Mouse (Mus musculus) gastrocnemius, adult 8-10 months (tissue): ENCODE results near the gene Kif22. TPM values are rescaled to one million over a fixed set of nuclear protein-coding genes. Genes with fewer than 3 reads are reported as not detected.
"Not testable (repeated sequence)": the region's sequence is repeated elsewhere in the genome, so short reads cannot be mapped to it uniquely, and the experiment has no call there.

Experiments used
- DNase-seq, 2 experiments: peaks; one replicate each; pipeline ENCODE4 v3.0.0; 2022; ENCODE audit warnings: low spot score in 2 of 2
- total RNA-seq, 4 experiments: library from RNA; stranded (reverse); gene quantifications; 2 replicates each; pipeline ENCODE4 v1.2.4; 2022

Kif22 gene
- 1 to 10 TPM in 1 of 4 experiments, under 1 TPM in 1, not detected in 2; 0.82 to 1.8 TPM for total RNA-seq

- DNase-seq = peak; percentile 76 to 85
These were observed at the start of gene Kif22 for GRCm38 (mm10) chr7:127041851-127042672. Gene Kif22 (minus strand): TSS chr7:127042471.

- no peak for DNase-seq
These were observed 49.0 kb upstream of the Kif22 start, which contains the start of gene AI467606 for GRCm38 (mm10) chr7:127091114-127091896. Gene AI467606 (plus strand): TSS chr7:127091359.

DNA sequence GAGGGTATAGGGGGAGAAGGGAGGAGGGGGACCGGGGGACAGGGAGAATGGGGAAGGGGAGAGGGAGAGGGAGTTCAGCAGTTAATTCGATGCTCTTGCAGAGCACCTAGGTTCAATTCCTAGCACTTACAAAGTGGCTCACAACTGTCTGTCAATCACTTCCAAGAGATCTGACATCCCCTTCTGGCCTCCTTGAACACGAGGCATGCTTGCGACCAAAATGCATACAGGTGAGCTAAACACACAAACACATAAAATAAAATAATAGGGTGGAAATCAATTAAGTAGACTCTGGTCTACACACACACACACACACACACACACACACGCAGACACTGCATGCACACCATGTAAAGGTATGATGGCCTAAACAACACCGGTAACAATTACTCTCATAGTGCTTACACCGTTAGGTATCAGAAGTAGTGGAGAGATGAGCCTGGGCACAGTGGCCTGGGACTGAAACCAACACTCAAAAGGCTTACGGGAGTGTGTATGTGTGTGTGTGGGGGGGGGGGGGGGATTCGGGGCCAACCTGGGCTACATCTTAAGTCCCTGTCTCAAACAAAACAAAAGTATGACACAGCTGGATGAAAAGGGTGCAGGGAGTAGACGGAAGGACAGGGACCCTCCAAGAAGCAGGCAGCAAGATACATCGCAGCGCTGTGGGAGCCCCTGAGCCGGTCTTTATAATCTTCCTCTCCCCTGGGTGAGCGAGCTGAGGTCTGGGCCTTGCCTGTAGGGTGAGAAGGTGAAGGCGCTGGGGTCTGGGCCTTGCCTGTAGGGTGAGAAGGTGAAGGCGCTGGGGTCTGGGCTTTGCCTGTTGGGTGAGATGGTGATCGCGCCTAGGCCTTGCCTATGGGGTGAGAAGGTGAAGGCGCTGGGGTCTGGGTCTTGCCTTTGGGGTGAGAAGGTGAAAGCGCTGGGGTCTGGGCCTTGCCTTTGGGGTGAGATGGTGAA lies 48.2 kb upstream of the Kif22 start:
- DNase-seq = no peak

DNA sequence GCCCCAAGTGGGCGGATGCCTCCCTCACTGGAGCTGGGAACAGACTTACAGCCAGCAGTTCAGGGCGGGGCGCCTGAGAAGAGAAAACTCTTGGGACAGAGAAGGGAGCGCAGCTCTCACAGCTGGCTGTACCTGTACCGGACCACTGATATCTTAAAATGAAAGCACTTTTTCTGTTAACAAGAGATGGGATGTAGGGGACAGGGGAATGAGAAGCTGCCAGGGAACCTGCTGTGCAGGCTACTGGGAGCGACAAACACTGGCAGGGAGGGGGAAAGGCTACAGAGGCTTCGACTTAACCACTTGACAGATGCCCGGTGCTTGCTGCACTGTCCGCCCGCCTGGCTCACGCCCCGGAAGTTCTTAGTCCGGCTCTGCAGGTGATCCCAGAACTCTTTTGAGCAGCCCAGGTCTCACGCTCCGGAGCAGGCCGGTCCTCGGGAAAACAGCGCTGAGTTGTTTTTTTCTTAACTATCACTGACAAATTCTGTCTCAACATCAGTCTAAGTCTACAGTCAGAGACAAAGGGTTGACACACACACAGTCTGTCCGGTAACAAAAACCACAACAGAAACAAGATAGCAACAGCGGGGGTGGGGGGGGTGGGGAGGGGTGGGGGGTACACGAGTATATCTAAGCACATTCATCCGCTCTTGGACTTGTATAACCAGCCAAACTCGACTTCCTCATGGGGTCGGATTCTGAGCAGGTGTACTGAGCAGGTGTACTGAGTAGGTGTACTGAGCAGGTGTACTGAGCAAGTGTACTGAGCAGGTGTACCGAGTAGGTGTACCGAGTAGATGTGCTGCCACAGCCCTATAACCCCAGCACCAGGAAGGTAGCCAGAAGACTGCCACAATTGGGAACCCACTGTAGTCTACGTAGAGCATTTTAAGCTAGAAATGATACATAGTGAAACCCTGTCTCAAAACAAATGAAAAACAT lies 46.9 kb upstream of the Kif22 start:
- DNase-seq = no peak

- DNase-seq = no peak
These were observed 45.8 kb upstream of the Kif22 start for GRCm38 (mm10) chr7:127088083-127088482.

DNA sequence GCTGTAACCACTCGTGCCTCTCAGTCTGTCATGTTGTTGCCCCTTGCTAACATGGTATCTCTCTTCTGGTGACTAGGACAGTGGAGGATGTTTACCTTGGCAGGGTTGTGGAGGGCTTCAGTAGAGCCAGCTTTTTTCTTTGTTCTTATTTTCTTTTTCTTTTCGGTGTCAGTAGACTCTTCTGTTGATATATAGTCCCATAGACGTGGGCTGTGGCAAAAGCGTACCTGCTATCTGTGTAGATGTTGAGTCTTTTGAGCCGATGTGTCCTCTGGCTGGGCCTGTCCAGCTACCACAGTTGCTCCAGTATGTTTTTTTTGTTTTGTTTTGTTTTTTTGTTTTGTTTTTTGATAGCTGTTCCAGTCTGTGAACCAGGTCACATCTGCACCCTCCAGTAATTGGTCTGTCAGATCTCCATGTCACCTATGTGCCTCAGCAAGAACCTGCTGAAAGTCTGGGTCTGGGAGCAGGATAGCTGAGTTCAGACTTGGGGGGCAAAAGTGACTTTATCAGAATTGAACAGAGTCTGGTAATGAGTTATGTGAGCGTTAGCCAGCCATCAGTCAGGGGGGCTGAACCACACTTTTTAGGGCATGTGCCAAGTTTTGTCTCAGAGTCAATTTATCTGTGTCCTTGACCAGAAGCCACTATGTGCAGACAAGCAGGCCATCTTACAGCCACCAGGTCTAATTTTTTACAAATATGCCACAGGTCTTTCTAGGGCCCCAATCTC lies 45.2 kb upstream of the Kif22 start, which contains the start of gene Zg16:
Zg16 (minus strand) TSS at position 51 of the 733 bp plus-strand sequence.
- not testable (repeated sequence) for DNase-seq

DNA sequence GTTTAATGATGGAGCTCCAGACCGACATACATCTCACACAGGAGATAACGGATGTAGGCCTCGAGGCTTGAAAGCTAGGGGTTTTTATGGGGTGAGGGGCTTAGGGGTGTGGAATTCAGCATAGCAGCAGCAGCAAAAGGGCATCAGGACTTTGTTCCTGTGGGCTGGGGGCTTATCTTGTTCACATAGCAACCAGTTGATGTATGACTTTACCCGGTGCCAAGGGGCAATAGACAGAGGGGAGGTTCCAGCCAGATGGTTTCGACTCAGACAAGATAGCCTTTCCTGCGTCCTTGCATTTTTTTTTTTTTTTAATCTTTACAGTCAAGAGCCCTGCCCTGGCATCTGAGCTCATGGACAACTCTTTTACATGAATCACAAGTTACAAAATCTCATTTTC lies 43.5 kb upstream of the Kif22 start:
- DNase-seq = not testable (repeated sequence)

- no peak for DNase-seq
These were observed 42.5 kb upstream of the Kif22 start for GRCm38 (mm10) chr7:127084794-127085193.

DNA sequence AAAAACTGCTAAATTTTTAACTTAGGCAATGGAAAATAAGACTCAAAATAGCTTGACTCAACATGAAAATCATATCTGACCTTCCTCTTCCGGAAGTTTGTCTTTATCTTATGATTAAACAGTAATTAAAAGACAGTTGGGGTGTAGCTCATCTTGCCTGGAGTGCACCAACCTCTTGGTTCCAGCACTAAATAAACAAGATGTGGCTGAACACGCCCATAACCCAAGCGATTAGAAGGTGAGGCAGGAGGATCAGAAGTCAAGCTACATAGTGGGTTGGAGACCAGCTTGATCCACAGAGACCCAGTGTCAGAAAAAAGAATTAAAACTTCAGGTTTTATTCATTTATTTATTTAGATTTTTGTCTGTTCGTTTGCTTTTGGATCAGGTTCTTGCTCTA lies 41.4 kb upstream of the Kif22 start:
- DNase-seq = no peak

DNA sequence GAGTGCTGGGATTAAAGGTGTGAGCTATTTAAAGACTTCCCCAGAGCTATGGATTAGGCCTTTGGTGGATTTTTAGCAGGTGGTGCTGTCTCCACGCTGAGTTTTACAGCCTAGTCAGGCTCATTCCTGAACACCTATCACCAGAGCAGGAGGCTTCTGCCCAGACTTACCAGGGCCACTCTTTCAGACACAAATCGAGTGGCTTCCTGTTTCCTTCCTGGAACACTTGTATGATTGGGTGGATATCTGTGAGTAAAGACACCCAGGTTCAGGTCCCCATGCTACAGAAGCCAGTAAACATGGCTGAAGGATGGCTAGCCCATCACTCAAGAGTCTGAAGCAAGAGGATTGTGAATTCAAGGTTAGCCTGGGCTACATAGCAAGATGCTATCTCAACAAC lies 40.7 kb upstream of the Kif22 start:
- no peak for DNase-seq

DNA sequence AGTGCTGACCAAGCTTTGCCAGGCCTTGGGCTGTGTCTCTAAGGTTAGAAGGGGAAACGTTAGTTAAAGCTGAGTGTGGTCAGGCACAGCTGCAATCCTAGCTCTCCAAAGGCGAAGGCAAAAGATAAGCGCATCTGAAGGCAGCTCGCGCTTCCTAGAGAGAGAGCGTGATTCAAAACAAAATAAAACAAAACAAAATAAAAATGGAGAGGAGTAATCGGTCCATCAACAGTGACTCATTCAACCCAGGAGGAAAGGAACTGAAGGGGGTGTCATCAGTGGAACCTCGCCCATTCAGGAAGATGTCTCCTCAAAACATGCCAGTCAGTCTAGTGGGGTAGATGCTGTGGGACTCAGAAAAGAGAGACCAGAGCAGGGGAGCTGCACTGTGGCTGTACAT lies 40.0 kb upstream of the Kif22 start:
- DNase-seq = no peak

- no peak for DNase-seq
These were observed 37.8 kb upstream of the Kif22 start for GRCm38 (mm10) chr7:127080045-127080444.

- no peak for DNase-seq
These were observed 35.4 kb upstream of the Kif22 start for GRCm38 (mm10) chr7:127077692-127078091.

DNA sequence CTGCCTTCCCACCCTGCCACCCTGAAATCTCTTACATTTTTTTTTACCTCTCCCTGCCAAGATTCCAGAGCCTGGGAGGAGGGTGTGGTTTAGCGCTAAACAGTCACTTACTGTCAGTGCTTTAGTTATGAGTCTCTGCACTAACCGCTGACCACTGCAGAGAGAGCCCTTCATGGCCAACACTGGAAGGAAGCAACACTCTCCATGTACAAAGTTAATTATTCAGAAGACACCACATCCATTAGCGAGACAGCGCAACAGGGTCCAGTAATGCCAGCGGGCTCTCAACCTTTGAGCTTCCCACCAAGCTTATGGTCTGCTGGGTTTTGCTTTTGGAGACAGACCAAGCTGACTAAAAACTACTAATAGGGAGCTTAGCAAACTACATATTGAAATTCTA lies 33.9 kb upstream of the Kif22 start:
- DNase-seq = no peak

DNA sequence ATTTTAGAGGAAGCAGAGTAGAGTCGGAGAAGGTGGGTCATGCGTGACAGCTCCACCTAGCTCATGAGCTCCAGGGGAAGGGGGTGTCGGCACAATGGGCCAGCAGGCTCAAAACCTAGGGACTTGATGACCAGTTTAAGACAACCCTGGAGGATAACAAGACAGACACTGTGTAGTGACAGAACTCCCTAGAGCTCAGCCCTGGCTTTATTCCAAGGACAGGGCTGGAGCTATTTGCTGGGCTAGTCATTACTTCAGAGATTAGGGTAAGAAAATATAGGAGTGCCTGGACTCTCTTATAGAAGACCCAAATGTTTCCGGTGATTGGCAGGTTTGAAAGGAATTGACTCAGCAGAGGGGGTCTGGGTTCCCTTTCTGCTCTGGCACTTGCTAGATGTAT lies 30.9 kb upstream of the Kif22 start:
- DNase-seq = no peak

DNA sequence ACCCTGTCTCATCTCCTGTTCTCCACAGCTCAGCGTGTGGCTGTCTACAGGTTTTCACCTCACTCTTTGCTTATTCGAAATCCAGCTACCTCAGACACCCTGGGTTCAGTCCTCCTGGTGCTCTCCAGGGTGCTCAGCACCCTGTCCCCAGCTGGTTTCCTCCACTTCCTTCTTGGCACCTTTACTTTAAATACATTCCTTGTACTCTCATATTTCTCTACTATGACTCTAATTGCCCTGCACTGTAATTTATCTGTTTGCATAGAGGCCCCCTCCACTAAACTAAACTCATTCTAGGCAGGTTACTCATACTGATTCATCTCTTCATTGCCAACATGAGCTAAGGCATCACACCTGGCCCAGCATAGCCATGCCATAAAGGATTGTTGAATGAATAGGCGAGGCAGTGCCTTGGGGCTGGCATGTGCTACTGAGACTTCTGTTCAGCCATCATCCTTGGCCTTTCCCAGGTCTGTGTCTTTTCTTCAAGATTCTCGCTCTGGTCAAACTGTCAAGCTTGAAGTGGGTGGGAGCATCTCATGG lies 28.7 kb upstream of the Kif22 start:
- no peak for DNase-seq

DNA sequence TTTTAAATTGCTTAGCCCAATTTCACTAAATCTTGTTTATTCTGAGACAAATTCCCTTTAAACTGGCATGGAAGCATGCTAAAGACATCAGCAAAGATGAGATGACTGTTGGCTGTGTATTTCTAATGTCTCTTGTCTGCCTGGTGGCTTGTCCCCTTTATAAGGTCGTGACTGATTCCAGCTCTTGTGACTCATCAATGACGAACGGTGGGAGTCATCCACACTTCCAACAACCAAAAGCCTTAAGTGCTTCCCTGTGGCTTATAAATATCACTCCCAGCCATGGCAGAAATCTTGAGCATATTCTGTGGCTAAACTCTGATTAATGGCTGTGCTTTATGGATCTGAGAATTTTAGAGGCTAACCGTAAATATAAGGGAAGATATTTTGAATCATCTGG lies 24.0 kb upstream of the Kif22 start:
- DNase-seq = no peak

DNA sequence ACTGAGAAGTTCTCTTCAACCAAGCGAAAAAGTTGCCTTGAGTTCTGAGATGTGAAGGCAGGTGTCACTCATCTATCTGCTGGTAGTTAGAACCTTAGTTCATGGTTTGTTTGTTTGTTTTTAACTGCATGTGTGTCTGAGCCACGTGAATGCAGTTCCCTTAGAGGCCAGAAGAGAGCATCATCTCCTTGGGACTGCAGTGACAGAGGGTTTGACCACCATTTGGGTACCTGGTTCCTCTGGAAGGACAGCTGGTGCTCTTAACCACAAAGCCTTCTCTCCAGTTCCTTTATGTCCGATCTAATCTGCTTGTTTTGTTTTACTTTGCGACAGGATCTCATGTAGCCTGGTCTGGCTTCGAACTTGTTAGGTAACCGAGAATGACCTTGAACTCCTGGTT lies 23.3 kb upstream of the Kif22 start:
- no peak for DNase-seq

DNA sequence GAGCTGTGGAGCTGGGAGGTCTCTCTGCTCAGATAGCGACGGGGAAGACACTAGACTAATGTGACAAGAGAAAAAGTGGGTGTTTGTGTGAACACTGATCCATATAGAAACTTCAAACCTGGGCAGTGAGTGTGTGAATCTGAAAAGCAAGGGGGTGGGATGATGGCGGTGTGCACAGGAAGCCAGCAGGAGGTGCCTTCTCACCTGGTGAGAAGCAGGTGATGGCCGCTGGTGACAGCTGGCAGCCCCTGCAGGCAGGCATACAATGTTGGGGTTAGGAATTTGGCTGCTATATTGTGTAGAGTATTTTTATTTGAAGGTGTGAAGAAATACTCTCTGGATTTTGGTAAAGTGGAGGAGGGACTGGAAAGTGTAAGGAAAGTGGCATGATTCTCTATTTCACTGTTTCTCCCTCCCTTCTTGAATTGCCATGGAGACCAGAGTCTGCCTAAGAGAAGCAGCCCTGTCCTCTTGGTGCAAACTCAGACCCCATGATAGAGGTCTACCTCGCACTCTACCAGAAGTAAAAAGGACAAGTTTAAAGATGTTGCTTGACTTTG lies 12.8 kb upstream of the Kif22 start:
- DNase-seq = no peak
